Mouse (Mus musculus): ENCODE measurements at regions not wholly inside any gene's neighbourhood (a gene's known extent, or its start where the extent isn't known, plus 50 kb on each side); places are given as distances from the start of the nearest gene placed in this dataset.
A peak's percentile ranks its signal among the peaks of the same experiment; 100 is the strongest.

GRCm38 (mm10) chr3:39494363-39494762 is 607.6 kb downstream of the Fat4 start:
- Histone ChIP-seq H3K36me3 (no peaks in the 10 kb centered on the region), H3K4me1 (no peaks in the 10 kb centered on the region), H3K27me3 (no peaks in the 10 kb centered on the region), H3K27ac (replicated peaks) (no peak overlapping the region), H3K9ac (replicated peaks) (no peak overlapping the region), H3K4me2 (replicated peaks) (no peak overlapping the region), H3K9me3 (no peaks in the 10 kb centered on the region), H3K4me3 (no peak overlapping the region)
- no peak for ATAC-seq (replicated peaks)
- WGBS: 97% methylated on average over 3 of the region's 3 CpGs

DNA sequence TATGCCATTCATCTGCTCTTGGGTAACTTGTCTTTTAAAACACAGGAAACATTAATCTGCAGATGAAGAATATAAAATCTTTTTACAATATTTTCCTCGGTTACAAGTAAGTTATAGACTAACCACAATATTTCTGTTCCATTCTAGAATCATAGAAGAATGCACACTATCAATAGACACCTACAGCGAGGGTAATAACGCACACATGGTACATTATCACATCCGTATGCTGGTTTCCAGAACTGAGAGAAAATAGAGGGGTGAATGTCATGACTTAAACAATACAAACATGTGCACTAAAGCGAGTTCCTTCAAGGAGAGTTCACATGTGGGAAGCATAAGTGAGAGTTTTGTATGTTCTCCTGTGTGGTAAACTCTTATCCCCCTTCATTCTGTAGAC is 641.3 kb downstream of the Fat4 start:
- Histone ChIP-seq H3K4me2 (replicated peaks) (no peak overlapping the region), H3K27ac (replicated peaks) (no peak overlapping the region), H3K36me3 (no peaks in the 10 kb centered on the region), H3K4me3 (no peak overlapping the region), H3K27me3 (no peaks in the 10 kb centered on the region), H3K9ac (replicated peaks) (no peak overlapping the region), H3K9me3 (no peaks in the 10 kb centered on the region), H3K4me1 (no peaks in the 10 kb centered on the region)
- no peak for ATAC-seq (replicated peaks)
- WGBS: 92% methylated on average over 5 of the region's 5 CpGs

DNA sequence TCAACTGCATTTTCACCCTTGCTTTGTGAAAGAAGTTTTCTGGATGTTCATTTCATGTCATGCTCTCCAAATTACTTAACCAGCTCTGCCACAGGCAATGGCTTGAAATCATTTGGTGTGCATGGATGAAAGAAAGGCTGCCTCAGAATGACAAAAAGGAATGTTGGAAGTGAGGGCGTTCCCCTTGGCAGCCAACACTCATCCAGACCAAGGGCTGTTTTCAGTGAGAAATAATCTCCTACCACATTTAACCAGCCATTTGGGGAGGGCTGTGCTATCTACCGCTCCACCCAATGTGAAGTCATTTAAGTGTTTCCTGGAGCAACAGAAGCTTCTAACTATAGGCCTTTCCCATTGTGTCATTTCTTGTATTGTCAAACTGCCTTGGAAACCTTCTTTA is 650.8 kb downstream of the Fat4 start:
- Histone ChIP-seq H3K27ac (replicated peaks) (no peak overlapping the region), H3K27me3 (no peaks in the 10 kb centered on the region), H3K36me3 (no peaks in the 10 kb centered on the region), H3K4me2 (replicated peaks) (no peak overlapping the region), H3K4me3 (no peak overlapping the region), H3K9me3 (no peaks in the 10 kb centered on the region), H3K4me1 (no peaks in the 10 kb centered on the region), H3K9ac (replicated peaks) (no peak overlapping the region)
- 56% methylated on average over 2 of the region's 2 CpGs for WGBS
- no peak for ATAC-seq (replicated peaks)

- Histone ChIP-seq H3K27me3 (no peaks in the 10 kb centered on the region), H3K9me3 (no peaks in the 10 kb centered on the region), H3K9ac (replicated peaks) (no peak overlapping the region), H3K36me3 (no peaks in the 10 kb centered on the region), H3K4me1 (no peaks in the 10 kb centered on the region), H3K4me2 (replicated peaks) (no peak overlapping the region), H3K4me3 (no peak overlapping the region), H3K27ac (replicated peaks) (no peak overlapping the region)
- ATAC-seq (replicated peaks): no peak
- 89% methylated on average over 7 of the region's 7 CpGs for WGBS
Observed at GRCm38 (mm10) chr3:39540530-39541118, 653.9 kb downstream of the Fat4 start.

GRCm38 (mm10) chr3:39559460-39560041 is 672.8 kb downstream of the Fat4 start:
- Histone ChIP-seq H3K4me1 (no peaks in the 10 kb centered on the region), H3K27ac (replicated peaks) (no peak overlapping the region), H3K9ac (replicated peaks) (no peak overlapping the region), H3K4me2 (replicated peaks) (no peak overlapping the region), H3K27me3 (no peaks in the 10 kb centered on the region), H3K9me3 (no peaks in the 10 kb centered on the region), H3K36me3 (no peaks in the 10 kb centered on the region), H3K4me3 (no peak overlapping the region)
- no peak for ATAC-seq (replicated peaks)
- WGBS: 87% methylated on average over 3 of the region's 3 CpGs

DNA sequence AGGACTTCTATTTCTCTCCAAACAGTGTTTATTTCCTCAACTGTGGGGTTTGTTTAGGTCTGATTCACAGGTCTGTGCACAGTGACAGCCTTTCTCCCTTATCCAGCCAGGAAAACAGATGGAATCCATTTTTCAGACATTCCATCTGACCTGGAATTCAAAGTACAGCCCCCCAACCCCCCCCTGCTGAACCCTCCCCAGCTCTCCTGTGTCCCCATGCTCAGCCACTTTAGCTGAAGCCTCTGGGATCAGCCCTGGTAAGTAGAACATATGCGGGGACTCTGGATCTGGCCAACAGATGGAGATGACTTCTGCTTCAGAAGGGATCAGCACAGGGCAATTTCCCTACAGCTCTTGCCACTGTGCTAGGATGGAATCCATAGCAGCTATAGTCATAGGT is 674.2 kb downstream of the Fat4 start:
- Histone ChIP-seq H3K9me3 (no peaks in the 10 kb centered on the region), H3K36me3 (no peaks in the 10 kb centered on the region), H3K4me1 (no peaks in the 10 kb centered on the region), H3K9ac (replicated peaks) (no peak overlapping the region), H3K4me3 (no peak overlapping the region), H3K27me3 (no peaks in the 10 kb centered on the region), H3K4me2 (replicated peaks) (no peak overlapping the region), H3K27ac (replicated peaks) (no peak overlapping the region)
- no peak for ATAC-seq (replicated peaks)
- WGBS: 94% methylated on average over 1 of the region's 1 CpGs

GRCm38 (mm10) chr3:39571444-39572237 is 684.9 kb downstream of the Fat4 start:
- whole genome bisulfite sequencing: 84% methylated on average over 5 of the region's 5 CpGs
- H3K9ac ChIP-seq (replicated peaks): no peak overlapping the region
- ATAC-seq (replicated peaks): no peak
- no peak overlapping the region for H3K27ac ChIP-seq (replicated peaks)
- H3K36me3 ChIP-seq: no peaks in the 10 kb centered on the region
- no peaks in the 10 kb centered on the region for H3K9me3 ChIP-seq
- H3K27me3 ChIP-seq: no peaks in the 10 kb centered on the region
- H3K4me2 ChIP-seq (replicated peaks): no peak overlapping the region
- no peak overlapping the region for H3K4me3 ChIP-seq
- no peaks in the 10 kb centered on the region for H3K4me1 ChIP-seq

DNA sequence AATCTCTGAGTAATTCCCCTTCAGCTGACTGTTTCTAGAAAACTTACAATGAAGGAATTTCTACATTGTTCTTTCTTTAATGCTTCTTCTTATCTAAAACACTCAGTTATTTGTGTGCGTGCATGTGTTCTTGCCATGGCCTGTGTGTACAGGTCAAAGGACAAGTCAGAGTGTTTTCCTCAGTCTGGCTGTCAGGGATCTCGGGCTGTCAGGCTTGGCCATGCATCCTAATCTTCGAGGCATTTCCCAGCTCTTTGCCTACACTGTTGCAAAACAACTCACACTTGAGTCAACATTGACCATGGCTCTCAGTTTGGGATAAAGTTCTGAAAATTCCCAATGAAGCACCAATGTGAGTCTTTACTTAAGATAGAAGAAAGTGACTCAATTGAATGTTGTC is 688.5 kb downstream of the Fat4 start:
- 78% methylated on average over 3 of the region's 3 CpGs for WGBS
- no peak for ATAC-seq (replicated peaks)
- H3K4me3 ChIP-seq: no peak overlapping the region

DNA sequence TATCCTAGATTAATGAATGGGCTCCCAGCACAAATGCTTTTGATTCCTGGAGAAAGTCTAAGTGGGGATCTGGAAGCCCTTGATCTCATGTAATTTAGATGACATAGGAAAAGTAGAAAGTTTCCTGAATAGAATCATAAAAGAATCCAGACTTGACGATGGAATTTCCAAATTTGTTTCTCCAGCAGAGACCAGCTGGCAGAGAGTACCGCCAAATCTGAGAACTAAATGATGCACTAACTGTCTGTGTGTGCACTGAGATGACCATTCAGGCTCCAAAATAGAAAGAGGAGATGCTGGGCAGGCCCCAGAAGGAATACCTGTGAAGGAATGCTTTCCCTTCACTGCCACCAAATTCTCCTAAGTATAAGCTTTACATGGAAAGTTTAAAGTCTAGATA is 704.6 kb downstream of the Fat4 start:
- Histone ChIP-seq H3K9me3 (no peaks in the 10 kb centered on the region), H3K9ac (replicated peaks) (no peak overlapping the region), H3K36me3 (no peaks in the 10 kb centered on the region), H3K27ac (replicated peaks) (no peak overlapping the region), H3K27me3 (no peaks in the 10 kb centered on the region), H3K4me2 (replicated peaks) (no peak overlapping the region), H3K4me1 (no peaks in the 10 kb centered on the region), H3K4me3 (no peak overlapping the region)
- no peak for ATAC-seq (replicated peaks)
- 71% methylated on average over 2 of the region's 2 CpGs for WGBS

More for the DNA sequence above, 688.5 kb downstream of the Fat4 start:
- Histone ChIP-seq H3K27ac (replicated peaks) (no peak overlapping the region), H3K36me3 (no peaks in the 10 kb centered on the region), H3K9me3 (no peaks in the 10 kb centered on the region), H3K9ac (replicated peaks) (no peak overlapping the region), H3K4me1 (no peaks in the 10 kb centered on the region), H3K27me3 (no peaks in the 10 kb centered on the region), H3K4me2 (replicated peaks) (no peak overlapping the region)

GRCm38 (mm10) chr3:39592349-39593117 is 705.8 kb downstream of the Fat4 start:
- H3K27me3 ChIP-seq: no peaks in the 10 kb centered on the region
- no peak overlapping the region for H3K4me2 ChIP-seq (replicated peaks)
- peak; percentile 78; the same call in 1 of the 2 replicates for ATAC-seq (replicated peaks)
- H3K27ac ChIP-seq (replicated peaks): peak overlapping the region; percentile 56; the same call in 1 of the 2 replicates
- no peaks in the 10 kb centered on the region for H3K4me1 ChIP-seq
- no peak overlapping the region for H3K9ac ChIP-seq (replicated peaks)
- H3K36me3 ChIP-seq: no peaks in the 10 kb centered on the region
- no peak overlapping the region for H3K4me3 ChIP-seq
- no peaks in the 10 kb centered on the region for H3K9me3 ChIP-seq
- 64% methylated on average over 4 of the region's 4 CpGs for WGBS

GRCm38 (mm10) chr3:39609937-39610336 is 723.2 kb downstream of the Fat4 start:
- H3K27me3 ChIP-seq: no peaks in the 10 kb centered on the region
- no peaks in the 10 kb centered on the region for H3K9me3 ChIP-seq
- 40% methylated on average over 3 of the region's 3 CpGs for WGBS
- H3K27ac ChIP-seq (replicated peaks): peak overlapping the region; percentile 55
- no peak overlapping the region for H3K4me3 ChIP-seq
- no peak overlapping the region for H3K4me2 ChIP-seq (replicated peaks)
- 0 out of 2 replicates have a peak, but pooled peaks cover 2% of the 10 kb centered on the region for H3K4me1 ChIP-seq
- no peaks in the 10 kb centered on the region for H3K36me3 ChIP-seq
- no peak overlapping the region for H3K9ac ChIP-seq (replicated peaks)
- ATAC-seq (replicated peaks): peak; percentile 84

DNA sequence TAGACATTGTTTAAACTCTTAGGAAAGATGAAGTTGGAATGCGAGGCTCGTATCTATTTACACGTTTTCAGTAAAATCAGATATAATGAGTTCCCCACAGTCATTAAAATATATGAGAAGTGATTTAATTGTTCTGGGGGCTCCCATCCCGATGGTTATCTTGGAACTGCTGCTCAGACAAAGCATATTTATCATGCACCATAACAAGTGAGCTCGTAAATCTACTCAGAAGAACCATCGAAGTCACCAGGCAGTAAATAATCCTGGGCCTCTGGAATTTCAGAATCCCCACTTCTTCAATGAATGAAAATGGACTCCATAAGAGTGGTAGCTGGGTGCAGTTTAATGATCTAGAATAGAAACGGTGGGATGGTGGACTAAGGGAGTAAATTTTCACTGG is 725.7 kb downstream of the Fat4 start:
- H3K9ac ChIP-seq (replicated peaks): no peak overlapping the region
- H3K4me2 ChIP-seq (replicated peaks): no peak overlapping the region
- no peaks in the 10 kb centered on the region for H3K27me3 ChIP-seq
- no peak overlapping the region for H3K27ac ChIP-seq (replicated peaks)
- no peaks in the 10 kb centered on the region for H3K36me3 ChIP-seq
- 0 out of 2 replicates have a peak, but pooled peaks cover 2% of the 10 kb centered on the region for H3K4me1 ChIP-seq
- 76% methylated on average over 7 of the region's 7 CpGs for WGBS
- no peak overlapping the region for H3K4me3 ChIP-seq
- H3K9me3 ChIP-seq: no peaks in the 10 kb centered on the region
- ATAC-seq (replicated peaks): no peak

All from forebrain, embryonic 15.5 days (tissue).